ENCODE assay signal across 8 mouse cellular contexts in the genomic region with DNA sequence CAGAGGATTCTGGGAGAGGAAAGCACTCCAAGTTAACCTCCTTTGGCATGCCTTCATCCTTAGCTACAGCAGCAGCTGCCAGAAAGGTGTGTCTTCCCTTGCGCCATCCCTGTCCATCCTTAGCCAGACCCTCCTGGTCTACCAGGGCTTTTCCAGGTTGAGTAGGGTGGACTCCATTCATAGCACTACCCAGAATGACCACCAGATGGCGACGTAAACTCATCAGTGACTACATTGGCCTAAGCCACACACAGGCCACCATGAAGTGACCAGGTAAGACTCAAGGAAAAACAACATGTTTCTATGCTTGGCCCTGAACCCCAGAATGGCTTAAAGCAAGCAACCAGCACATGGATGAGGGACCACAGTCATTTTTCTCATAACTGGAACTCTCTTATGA. TPM values are rescaled to one million over a fixed set of nuclear protein-coding genes. Genes with fewer than 3 reads are reported as not detected.
A peak's percentile ranks its signal among the peaks of the same experiment; 100 is the strongest.
DNase-seq lines count a peak whose midpoint lies in the region; ATAC-seq lines count a peak whose summit lies in the region.

No protein-coding gene starts in this region.

- no peaks in the 10 kb centered on the region for H3K9me3 ChIP-seq in hindbrain, embryonic 15.5 days

- H3K4me2 ChIP-seq in hindbrain, embryonic 15.5 days: no peak overlapping the region

- H3K36me3 ChIP-seq in hindbrain, embryonic 15.5 days: no peaks in the 10 kb centered on the region

- 7% methylated on average over 3 of the region's 3 CpGs for WGBS in hindbrain, embryonic 15.5 days

- H3K4me3 ChIP-seq in hindbrain, embryonic 15.5 days: no peak overlapping the region

- DNase-seq in T-cell, adult 2 months (ENCODE audit: low spot score): peak; percentile 62
- peak; percentile 95 to 96 for DNase-seq in cerebellum, postnatal 25 days
- DNase-seq in frontal cortex, postnatal 36 days (ENCODE audit: low spot score in 2 of 2): peak; percentile 92
- peak; percentile 84 to 98 for DNase-seq in layer of hippocampus, postnatal 25 days (ENCODE audit: extremely low spot score in 1 of 2, low spot score in 1 of 2)
- peak; percentile 95 for DNase-seq in lung, postnatal 36 days
- peak; percentile 90 for DNase-seq in retina, postnatal 7 days (ENCODE audit: low read depth, low spot score)
- DNase-seq in thymus, postnatal 4 days: peak; percentile 86

- peak; percentile 84 for ATAC-seq in hindbrain, embryonic 15.5 days (ENCODE audit: low FRiP score, low read depth)

- no peak overlapping the region for H3K9ac ChIP-seq in hindbrain, embryonic 15.5 days

- H3K27me3 ChIP-seq in hindbrain, embryonic 15.5 days: no peaks in the 10 kb centered on the region

- H3K27ac ChIP-seq in hindbrain, embryonic 15.5 days (replicated peaks): no peak overlapping the region

- H3K4me1 ChIP-seq in hindbrain, embryonic 15.5 days (replicated peaks): no peaks in the 10 kb centered on the region

RNA-seq across cellular contexts. Expression of a gene that starts 8.3 kb away (rescaled TPM):
- polyA plus RNA-seq in hindbrain, embryonic 15.5 days (2015; fragmentation: Nextera tagmentation; extraction: Ambion mirVana): 138 and 157 TPM in 2 replicates
- 100 to 1,000 TPM; 230 to 250 TPM for total RNA-seq in layer of hippocampus, postnatal 25 days (2021)
